Mouse (Mus musculus) embryonic fibroblast, embryonic 13.5 days (primary cell): ENCODE results near the gene Cyp2u1. TPM values are rescaled to one million over a fixed set of nuclear protein-coding genes. Genes with fewer than 3 reads are reported as not detected.
A peak's percentile ranks its signal among the peaks of the same experiment; 100 is the strongest.

Experiments
- H3K27ac ChIP-seq: 2 replicates; pipeline ENCODE4 v1.5.1; 2012; ENCODE audit warnings: low read length, control low read depth, inconsistent platforms; ENCODE audit not compliant: insufficient read depth
- H3K4me1 ChIP-seq: 2 replicates; pipeline ENCODE4 v1.6.1; 2011; ENCODE audit warnings: low read length; ENCODE audit not compliant: control insufficient read depth, insufficient read depth
- H3K4me3 ChIP-seq: 2 replicates; pipeline ENCODE4 v1.5.1; 2011; ENCODE audit warnings: mild to moderate bottlenecking, control low read depth, low read length; ENCODE audit not compliant: insufficient read depth
- CTCF ChIP-seq: IDR thresholded peaks from 2 replicates; pipeline ENCODE4 v1.5.1; 2011; ENCODE audit warnings: mild to moderate bottlenecking, control low read depth, low read length, moderate library complexity, borderline replicate concordance; ENCODE audit not compliant: insufficient read depth
- POLR2A ChIP-seq: IDR thresholded peaks from 2 replicates; pipeline ENCODE4 v1.6.1; 2011; ENCODE audit warnings: low read depth, mild to moderate bottlenecking, control low read depth, low read length, moderate library complexity
- polyA plus RNA-seq: library from polyadenylated mRNA; stranded (reverse); fragments of >200 nt; gene quantifications from 2 replicates; pipeline ENCODE4 v1.2.4, GENCODE M21; 2011; ENCODE audit warnings: low read depth; ENCODE audit not compliant: missing spikeins, insufficient read length

The Cyp2u1 gene
- polyA plus RNA-seq, 1 experiment = 2.5 TPM

DNA sequence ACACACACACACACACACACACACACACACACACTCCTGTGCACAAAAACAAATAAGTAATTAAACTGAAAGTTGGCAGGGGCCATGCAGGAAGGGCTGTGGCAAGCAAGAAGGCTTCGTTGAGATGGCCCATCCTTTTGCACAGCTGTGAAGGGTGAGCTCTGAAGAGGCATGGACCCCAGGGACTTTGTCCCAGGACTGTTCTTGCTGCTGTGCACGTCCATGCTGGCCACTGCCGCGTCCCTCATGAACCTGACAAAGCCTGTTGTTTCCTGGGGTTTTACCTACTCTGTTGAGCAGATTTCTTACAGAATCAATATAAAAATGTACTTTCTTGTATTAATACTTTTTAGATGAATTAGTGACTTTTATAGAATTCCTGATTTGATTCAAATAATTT lies 11.1 kb downstream of the Cyp2u1 start:
- no peak overlapping the region for H3K27ac ChIP-seq
- no peak overlapping the region for H3K4me3 ChIP-seq
- no peaks in the 10 kb centered on the region for H3K4me1 ChIP-seq
- TF ChIP-seq CTCF (no peak), POLR2A (no peak)

DNA sequence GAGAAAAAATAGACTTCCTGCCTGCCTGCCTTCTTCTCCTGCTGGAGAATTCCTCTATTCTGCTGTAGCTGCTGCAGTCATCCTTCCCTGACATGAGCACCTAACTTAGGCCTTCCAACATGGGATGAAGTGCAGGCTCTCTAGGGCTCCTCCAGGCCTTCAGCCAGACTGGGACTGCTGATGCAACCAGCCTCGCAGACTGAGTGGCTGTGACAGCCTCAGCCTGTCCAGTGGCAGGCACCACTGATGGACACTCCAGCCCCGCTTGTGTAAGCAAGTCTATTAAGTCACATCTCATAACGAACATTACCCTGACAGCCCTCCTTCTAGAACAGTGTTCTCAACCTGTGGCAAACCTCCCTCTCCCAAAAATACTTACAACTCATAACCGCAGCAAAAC lies 28.9 kb downstream of the Cyp2u1 start:
- Histone ChIP-seq H3K4me1 (peaks cover 3% of the 10 kb centered on the region; the same call in 1 of the 2 replicates), H3K4me3 (no peak overlapping the region), H3K27ac (no peak overlapping the region)
- TF ChIP-seq POLR2A = no peak
- TF ChIP-seq CTCF = no peak

- no peak overlapping the region for H3K27ac ChIP-seq
- H3K4me1 ChIP-seq = peaks cover 3% of the 10 kb centered on the region; the same call in 1 of the 2 replicates
- no peak for TF ChIP-seq CTCF
- TF ChIP-seq POLR2A = no peak
- H3K4me3 ChIP-seq = peak overlapping the region; percentile 42
These were observed 30.5 kb downstream of the Cyp2u1 start for GRCm38 (mm10) chr3:131272374-131273100.

GRCm38 (mm10) chr3:131271559-131272373 lies 31.3 kb downstream of the Cyp2u1 start, which contains the start of gene Hadh:
Gene Hadh (minus strand): TSS chr3:131272101.
- no peak for TF ChIP-seq CTCF
- TF ChIP-seq POLR2A = peak; percentile 92
- no peak within 1 kb of the TSS for H3K27ac ChIP-seq
- H3K4me1 ChIP-seq = peaks cover 3% of the 10 kb centered on the region; the same call in 1 of the 2 replicates
- peak within 1 kb of the TSS; percentile 74 for H3K4me3 ChIP-seq

GRCm38 (mm10) chr3:131271157-131271556 lies 31.9 kb downstream of the Cyp2u1 start:
- H3K4me1 ChIP-seq = peaks cover 3% of the 10 kb centered on the region; the same call in 1 of the 2 replicates
- no peak overlapping the region for H3K27ac ChIP-seq
- TF ChIP-seq POLR2A (no peak), CTCF (no peak)
- peak overlapping the region; percentile 74 for H3K4me3 ChIP-seq

DNA sequence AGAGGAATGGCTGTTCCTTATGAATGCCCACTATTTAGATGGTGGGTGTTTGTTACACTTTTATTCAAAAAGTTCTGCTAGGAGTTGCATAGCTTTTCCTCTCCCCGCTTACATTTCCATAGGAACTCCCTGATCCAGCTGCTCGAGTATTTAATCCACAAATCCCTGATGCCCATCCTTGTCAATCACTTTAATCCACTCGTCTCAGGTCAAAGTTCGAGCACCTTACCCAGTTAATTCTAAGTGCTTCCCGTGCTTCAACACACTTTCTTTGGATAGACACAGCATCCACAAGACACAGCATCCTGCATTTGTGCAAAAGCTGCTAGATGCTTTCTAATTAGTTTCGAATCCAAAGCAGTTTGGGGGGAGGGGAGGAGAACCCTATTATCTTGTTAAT lies 32.6 kb downstream of the Cyp2u1 start:
- H3K27ac ChIP-seq = no peak overlapping the region
- H3K4me3 ChIP-seq = no peak overlapping the region
- TF ChIP-seq POLR2A (no peak), CTCF (no peak)
- peaks cover 3% of the 10 kb centered on the region; the same call in 1 of the 2 replicates for H3K4me1 ChIP-seq

GRCm38 (mm10) chr3:131266366-131267050 lies 36.5 kb downstream of the Cyp2u1 start:
- Histone ChIP-seq H3K4me1 (no peaks in the 10 kb centered on the region), H3K4me3 (no peak overlapping the region), H3K27ac (no peak overlapping the region)
- TF ChIP-seq CTCF = no peak
- TF ChIP-seq POLR2A = no peak

DNA sequence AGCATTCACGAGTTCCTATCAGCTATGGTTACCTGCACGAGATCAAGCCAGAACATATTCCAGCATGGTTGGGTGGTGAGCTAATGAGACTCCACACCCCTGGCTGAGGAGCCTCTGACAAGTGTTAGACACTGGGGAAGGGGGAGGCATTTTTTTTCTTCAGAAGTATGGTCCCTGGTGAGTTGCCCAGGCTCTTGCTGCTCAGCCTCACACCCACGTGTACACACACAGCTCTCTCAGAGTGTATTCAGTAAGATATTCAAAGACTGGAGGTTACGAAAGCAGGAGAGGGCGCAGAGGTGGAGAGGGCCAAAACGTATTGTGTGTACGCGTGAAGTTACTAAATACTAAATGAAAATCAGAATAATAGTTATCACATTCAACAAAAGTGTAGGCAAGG lies 37.5 kb downstream of the Cyp2u1 start:
- no peak overlapping the region for H3K27ac ChIP-seq
- no peak overlapping the region for H3K4me3 ChIP-seq
- no peak for TF ChIP-seq POLR2A
- no peak for TF ChIP-seq CTCF
- H3K4me1 ChIP-seq = no peaks in the 10 kb centered on the region

GRCm38 (mm10) chr3:131263766-131264486 lies 39.1 kb downstream of the Cyp2u1 start:
- Histone ChIP-seq H3K4me3 (no peak overlapping the region), H3K4me1 (peaks cover 4% of the 10 kb centered on the region), H3K27ac (no peak overlapping the region)
- no peak for TF ChIP-seq POLR2A
- TF ChIP-seq CTCF = no peak

DNA sequence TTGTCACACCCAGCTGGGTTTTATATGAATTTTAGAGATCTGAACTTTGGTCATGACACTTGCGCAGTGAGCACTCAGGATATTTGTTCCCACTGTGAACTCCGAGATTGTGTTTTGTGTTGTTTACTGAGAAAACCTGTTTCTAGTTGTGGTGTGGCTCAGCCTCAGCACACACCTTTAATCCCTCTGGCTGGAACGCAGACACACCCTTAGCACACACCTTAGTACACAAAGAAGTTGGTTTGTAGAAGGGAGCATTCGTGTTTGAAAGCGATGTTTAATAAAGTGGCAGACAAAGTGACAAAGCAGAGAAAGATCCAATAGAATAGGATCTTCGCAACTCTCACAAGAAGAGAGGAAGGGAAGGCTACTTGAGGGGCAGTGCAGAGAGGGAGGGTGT lies 42.6 kb downstream of the Cyp2u1 start:
- H3K4me3 ChIP-seq = no peak overlapping the region
- TF ChIP-seq CTCF (no peak), POLR2A (no peak)
- H3K4me1 ChIP-seq = peaks cover 4% of the 10 kb centered on the region
- no peak overlapping the region for H3K27ac ChIP-seq
